Mouse (Mus musculus) liver, postnatal 0 days (tissue): ENCODE measurements around the gene Olfr1375.
"Not testable (repeated sequence)": the region's sequence is repeated elsewhere in the genome, so short reads cannot be mapped to it uniquely, and the experiment has no call there.

Source experiments
- CTCF ChIP-seq: sonication (generic); IDR thresholded peaks from 2 replicates; pipeline ENCODE4 v1.5.1; 2016; ENCODE audit warnings: antibody characterized with exemption, low read depth
- EP300 ChIP-seq: IDR thresholded peaks from 2 replicates; pipeline ENCODE4 v1.6.1; 2016; ENCODE audit warnings: antibody characterized with exemption, low read depth, mild to moderate bottlenecking

- not testable (repeated sequence) for TF ChIP-seq CTCF, EP300
Observed at GRCm38 (mm10) chr11:51047809-51048208, at the start of gene Olfr1375.
